Comparison of ENCODE assay signal across 11 mouse cellular contexts in the genomic region with DNA sequence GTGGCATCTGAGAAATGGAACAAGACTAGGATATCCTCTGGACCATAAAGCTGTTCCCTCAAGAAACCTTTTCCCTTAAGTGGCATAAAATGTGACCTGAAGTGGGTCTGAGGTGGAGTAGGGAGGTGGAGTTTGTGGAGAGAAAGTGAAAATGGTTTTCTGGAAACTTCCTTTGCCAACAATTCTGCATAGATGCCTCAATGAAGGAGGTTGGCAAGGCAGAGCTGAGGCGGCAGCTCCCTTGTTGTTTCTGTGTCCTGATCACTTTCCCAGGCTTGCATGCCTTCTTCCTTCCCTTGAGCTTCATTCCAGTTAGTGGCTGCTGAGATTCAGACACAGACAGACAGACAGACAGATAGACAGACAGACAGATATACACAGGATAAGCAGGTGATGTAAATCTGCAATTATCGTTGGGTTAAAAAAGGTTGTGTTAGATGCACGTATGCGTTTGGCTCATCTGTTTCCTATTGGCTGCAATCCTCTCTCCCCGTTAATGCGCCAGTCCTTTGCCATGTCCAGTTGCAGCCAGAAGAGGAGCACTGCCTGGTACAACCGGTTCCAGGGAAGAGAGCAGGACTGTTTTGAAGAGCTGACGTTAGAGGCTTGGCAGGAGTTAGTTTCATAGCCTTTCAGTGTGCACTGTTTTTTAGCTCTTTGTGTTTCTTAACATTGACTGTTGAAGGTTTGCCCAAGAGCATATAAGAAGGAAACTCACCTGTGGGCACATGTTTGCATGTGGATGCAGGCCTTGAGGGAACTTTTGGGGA.
DNase-seq lines count a peak whose midpoint lies in the region; ATAC-seq lines count a peak whose summit lies in the region.
"Had no signal": no experiment of that assay in that cellular context is flagged by ENCODE, and none has a peak within 500 bp of the region (broad histone marks: within the 10 kb centered on the region; RNA-seq: fewer than 3 reads in every experiment).

No protein-coding gene starts in this region.

- no peak overlapping the region for H3K4me2 ChIP-seq in heart, embryonic 12.5 days
- no peak overlapping the region for H3K4me2 ChIP-seq in embryonic facial prominence, embryonic 15.5 days (replicated peaks)
- no peak overlapping the region for H3K4me2 ChIP-seq in stomach, embryonic 15.5 days

- no peak overlapping the region for H3K9ac ChIP-seq in heart, embryonic 12.5 days
- no peak overlapping the region for H3K9ac ChIP-seq in embryonic facial prominence, embryonic 15.5 days
- no peak overlapping the region for H3K9ac ChIP-seq in stomach, embryonic 15.5 days
- H3K9ac ChIP-seq: liver, postnatal 0 days had no signal

- peak overlapping the region; percentile 69; the same call in 1 of the 2 replicates for H3K27ac ChIP-seq in heart, embryonic 12.5 days (ENCODE audit: poor library complexity, severe bottlenecking)
- peak overlapping the region; percentile 86 for H3K27ac ChIP-seq in embryonic facial prominence, embryonic 15.5 days (replicated peaks)
- peak overlapping the region; percentile 74 for H3K27ac ChIP-seq in stomach, embryonic 15.5 days

- H3K9me3 ChIP-seq in heart, embryonic 12.5 days (replicated peaks) = no peaks in the 10 kb centered on the region
- H3K9me3 ChIP-seq in embryonic facial prominence, embryonic 15.5 days (replicated peaks) = no peaks in the 10 kb centered on the region
- no peaks in the 10 kb centered on the region for H3K9me3 ChIP-seq in stomach, embryonic 15.5 days

- H3K36me3 ChIP-seq in heart, embryonic 12.5 days = no peaks in the 10 kb centered on the region; the same call in 1 of the 2 replicates
- no peaks in the 10 kb centered on the region for H3K36me3 ChIP-seq in embryonic facial prominence, embryonic 15.5 days
- no peaks in the 10 kb centered on the region for H3K36me3 ChIP-seq in stomach, embryonic 15.5 days

- 84% methylated on average over 8 of the region's 8 CpGs for WGBS in heart, embryonic 12.5 days
- WGBS in embryonic facial prominence, embryonic 15.5 days = 55% methylated on average over 8 of the region's 8 CpGs
- 80% methylated on average over 8 of the region's 8 CpGs for WGBS in stomach, embryonic 15.5 days

- no peak for DNase-seq in heart, adult 18-20 months
- peak; percentile 41 to 60 for DNase-seq in lung, adult 18-20 months
- no peak for DNase-seq in lung, postnatal 4 days
- DNase-seq in adrenal gland, postnatal 4 days (ENCODE audit: low spot score in 2 of 2) = no peak
- no peak for DNase-seq in adrenal gland, postnatal 10 days
- DNase-seq: cerebellum, adult 2 months; liver, postnatal 0 days had no signal

- ATAC-seq in heart, embryonic 12.5 days (ENCODE audit: insufficient number of reproducible peaks, low FRiP score) = no peak
- ATAC-seq in embryonic facial prominence, embryonic 15.5 days (ENCODE audit: insufficient number of reproducible peaks, low FRiP score, low TSS enrichment, low read depth) = no peak
- no peak for ATAC-seq in stomach, embryonic 15.5 days (ENCODE audit: insufficient read depth, low FRiP score, low read depth)
- ATAC-seq: liver, postnatal 0 days had no signal

- no peaks in the 10 kb centered on the region for H3K27me3 ChIP-seq in heart, embryonic 12.5 days (replicated peaks)
- H3K27me3 ChIP-seq in embryonic facial prominence, embryonic 15.5 days = no peaks in the 10 kb centered on the region
- no peaks in the 10 kb centered on the region for H3K27me3 ChIP-seq in stomach, embryonic 15.5 days (replicated peaks)
- H3K27me3 ChIP-seq: CH12.LX had no signal

- H3K4me1 ChIP-seq in heart, embryonic 12.5 days (replicated peaks) = peaks cover 69% of the 10 kb centered on the region
- peaks cover 64% of the 10 kb centered on the region for H3K4me1 ChIP-seq in embryonic facial prominence, embryonic 15.5 days
- H3K4me1 ChIP-seq in stomach, embryonic 15.5 days = peaks cover 43% of the 10 kb centered on the region

- no peak overlapping the region for H3K4me3 ChIP-seq in heart, embryonic 12.5 days
- no peak overlapping the region for H3K4me3 ChIP-seq in embryonic facial prominence, embryonic 15.5 days (replicated peaks)
- H3K4me3 ChIP-seq in stomach, embryonic 15.5 days (replicated peaks) = no peak overlapping the region

Comparison
In these comparisons a context has a peak if more than half of its experiments do, and no peak if none do; other contexts are left out.
1. DNase-seq: peak in lung, adult 18-20 months (2 of 2); none in heart, adult 18-20 months (0 of 2), lung, postnatal 4 days (0 of 2), adrenal gland, postnatal 4 days (0 of 2) and adrenal gland, postnatal 10 days (single experiment).
2. Peak in every context shown above with its lines, with median percentiles within 50 percentile points of each other: H3K27ac ChIP-seq.